Mouse (Mus musculus): ENCODE measurements around the gene Aunip. TPM values are rescaled to one million over a fixed set of nuclear protein-coding genes. Genes with fewer than 3 reads are reported as not detected.
A peak's percentile ranks its signal among the peaks of the same experiment; 100 is the strongest.
"Not testable (repeated sequence)": the region's sequence is repeated elsewhere in the genome, so short reads cannot be mapped to it uniquely, and the experiment has no call there.

Gene Aunip
- total RNA-seq, 2 experiments from 2014 or later, result 18.4 to 34.6 TPM

DNA sequence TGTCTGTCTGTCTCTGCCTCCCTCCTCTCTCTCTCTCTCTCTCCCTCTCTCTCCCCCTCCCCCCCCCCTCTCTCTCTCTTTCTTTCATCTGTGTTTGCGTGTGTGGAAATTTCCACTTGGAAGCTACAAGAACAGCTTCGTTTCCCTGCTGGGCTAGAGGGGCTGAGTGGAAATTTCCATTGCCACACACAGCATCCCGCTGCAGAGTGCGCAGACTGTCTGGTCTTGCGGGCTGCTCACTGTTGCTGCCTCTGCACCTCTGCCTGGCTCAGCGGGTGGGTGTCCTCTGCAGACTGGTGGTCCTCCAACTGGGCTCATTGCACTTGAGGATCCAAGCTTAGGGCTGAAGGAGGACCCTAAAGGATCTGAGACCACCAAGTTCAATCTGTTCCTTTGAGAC is 27.1 kb upstream of the Aunip start:
- ATAC-seq (replicated peaks; ENCODE audit: low FRiP score, low TSS enrichment, poor library complexity, severe bottlenecking), result no peak

DNA sequence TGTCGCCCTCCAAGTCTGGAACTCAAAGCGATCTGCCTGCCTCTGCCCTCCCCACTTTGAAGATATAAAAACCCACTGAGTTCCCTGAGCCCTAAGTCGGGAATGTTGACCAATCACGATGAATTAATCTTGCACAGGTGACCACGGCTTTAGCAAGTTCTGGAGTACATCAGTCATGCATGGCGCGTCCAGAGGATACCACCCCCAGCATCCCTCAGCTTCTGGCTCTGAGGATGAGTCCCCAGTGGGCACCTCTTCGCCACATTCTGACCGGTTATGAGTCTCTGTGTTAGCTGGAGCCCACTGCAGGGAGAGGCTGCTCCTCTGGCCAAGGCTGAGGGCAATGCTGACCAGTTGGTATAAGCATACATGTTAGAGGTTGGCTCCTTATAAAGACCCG is 26.6 kb upstream of the Aunip start:
- no peak for ATAC-seq (replicated peaks; ENCODE audit: low FRiP score, low TSS enrichment, poor library complexity, severe bottlenecking)

GRCm38 (mm10) chr4:134485151-134485900 is 25.5 kb upstream of the Aunip start:
- no peak for ATAC-seq (replicated peaks; ENCODE audit: low FRiP score, low TSS enrichment, poor library complexity, severe bottlenecking)

GRCm38 (mm10) chr4:134488211-134488610 is 22.6 kb upstream of the Aunip start:
- no peak for ATAC-seq (replicated peaks; ENCODE audit: low FRiP score, low TSS enrichment, poor library complexity, severe bottlenecking)

DNA sequence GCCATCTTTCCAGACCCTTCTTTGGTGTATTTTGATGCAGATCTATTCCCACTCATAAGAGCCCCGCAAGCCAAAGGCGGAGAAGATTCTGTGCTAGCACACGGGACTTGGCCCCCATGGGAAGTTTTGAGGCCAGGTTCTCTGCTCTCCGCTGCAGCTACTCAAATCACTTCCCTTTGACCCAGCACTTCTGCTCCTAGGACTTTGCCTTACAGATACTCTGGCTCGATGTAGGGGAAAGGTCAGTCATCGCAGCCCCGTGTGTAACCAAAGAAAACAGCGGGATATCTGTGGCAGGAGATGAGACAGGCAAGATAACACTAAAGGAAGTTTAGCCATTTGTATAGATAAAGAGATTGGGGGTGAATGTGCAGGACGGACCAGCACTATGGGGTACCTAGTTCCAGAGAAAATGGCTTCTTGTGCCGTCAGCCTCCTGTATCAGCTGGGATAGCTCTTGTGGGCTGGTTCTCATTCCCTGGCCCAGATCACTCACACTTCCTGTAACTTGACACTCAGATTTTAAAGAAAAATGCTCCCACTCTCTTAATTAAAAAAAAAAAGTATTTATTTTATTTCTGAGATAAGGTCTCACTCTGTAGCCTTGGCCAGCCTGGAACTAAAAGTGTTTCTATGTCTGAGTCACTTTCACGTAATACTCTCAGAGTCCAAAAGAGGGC is 20.7 kb upstream of the Aunip start:
- no peak for ATAC-seq (replicated peaks; ENCODE audit: low FRiP score, low TSS enrichment, poor library complexity, severe bottlenecking)

- ATAC-seq (replicated peaks; ENCODE audit: low FRiP score, low TSS enrichment, poor library complexity, severe bottlenecking), result no peak
Observed at GRCm38 (mm10) chr4:134491716-134492115, 19.1 kb upstream of the Aunip start.

DNA sequence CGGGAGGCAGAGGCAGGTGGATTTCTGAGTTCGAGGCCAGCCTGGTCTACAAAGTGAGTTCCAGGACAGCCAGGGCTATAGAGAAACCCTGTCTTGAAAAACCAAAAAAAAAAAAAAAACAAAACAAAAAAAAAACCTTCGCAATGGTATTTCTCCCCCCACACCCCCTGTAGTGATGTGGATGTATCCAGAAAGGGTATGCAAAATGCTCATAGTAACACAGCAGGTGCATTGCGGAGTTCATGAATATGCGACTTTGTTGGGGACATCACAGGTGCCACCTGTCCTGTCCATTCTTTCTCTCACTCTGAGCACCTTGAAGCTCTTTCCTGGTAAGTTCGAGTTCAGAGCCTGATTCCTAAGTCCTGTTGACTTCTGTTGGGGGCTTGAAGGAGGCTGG is 16.6 kb upstream of the Aunip start:
- ATAC-seq (replicated peaks; ENCODE audit: low FRiP score, low TSS enrichment, poor library complexity, severe bottlenecking), result not testable (repeated sequence)

DNA sequence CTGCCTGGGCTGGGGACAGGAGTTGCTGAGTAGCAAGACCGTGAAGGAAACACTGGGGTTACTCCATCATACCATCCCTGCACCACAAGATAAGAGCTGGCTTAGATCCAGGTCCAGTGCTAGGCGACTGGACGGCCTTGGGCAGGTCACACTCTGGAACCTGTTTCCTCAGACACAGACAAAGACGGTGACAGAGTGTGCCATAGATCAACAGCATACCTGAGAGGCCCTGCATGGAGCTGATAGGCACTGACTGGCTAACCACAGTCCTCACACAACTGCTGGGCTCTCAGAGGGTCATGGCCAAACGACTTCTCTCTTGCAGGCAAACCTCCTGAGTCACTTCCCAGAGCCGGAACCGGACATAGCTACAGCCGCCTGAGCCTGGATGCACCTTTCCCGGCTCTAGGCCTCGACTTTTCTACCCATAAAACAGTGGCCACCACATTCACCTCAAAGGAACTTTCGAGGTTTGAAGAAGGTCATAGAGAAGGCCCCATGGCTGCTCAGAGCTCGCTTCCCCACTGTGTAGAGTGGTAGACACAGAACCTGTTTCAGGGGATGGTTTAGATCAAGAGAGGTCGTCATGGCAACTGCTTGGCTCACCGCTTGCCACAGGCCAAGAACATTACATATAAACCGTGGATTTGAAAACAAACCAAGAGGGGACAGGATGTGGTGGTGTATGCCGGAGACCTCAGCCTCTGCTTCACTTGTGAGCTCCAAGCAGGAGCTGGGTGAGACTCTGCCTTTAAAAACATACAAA is 15.8 kb upstream of the Aunip start:
- ATAC-seq (replicated peaks; ENCODE audit: low FRiP score, low TSS enrichment, poor library complexity, severe bottlenecking), result peak; percentile 81

GRCm38 (mm10) chr4:134495546-134495923 is 15.3 kb upstream of the Aunip start:
- no peak for ATAC-seq (replicated peaks; ENCODE audit: low FRiP score, low TSS enrichment, poor library complexity, severe bottlenecking)

DNA sequence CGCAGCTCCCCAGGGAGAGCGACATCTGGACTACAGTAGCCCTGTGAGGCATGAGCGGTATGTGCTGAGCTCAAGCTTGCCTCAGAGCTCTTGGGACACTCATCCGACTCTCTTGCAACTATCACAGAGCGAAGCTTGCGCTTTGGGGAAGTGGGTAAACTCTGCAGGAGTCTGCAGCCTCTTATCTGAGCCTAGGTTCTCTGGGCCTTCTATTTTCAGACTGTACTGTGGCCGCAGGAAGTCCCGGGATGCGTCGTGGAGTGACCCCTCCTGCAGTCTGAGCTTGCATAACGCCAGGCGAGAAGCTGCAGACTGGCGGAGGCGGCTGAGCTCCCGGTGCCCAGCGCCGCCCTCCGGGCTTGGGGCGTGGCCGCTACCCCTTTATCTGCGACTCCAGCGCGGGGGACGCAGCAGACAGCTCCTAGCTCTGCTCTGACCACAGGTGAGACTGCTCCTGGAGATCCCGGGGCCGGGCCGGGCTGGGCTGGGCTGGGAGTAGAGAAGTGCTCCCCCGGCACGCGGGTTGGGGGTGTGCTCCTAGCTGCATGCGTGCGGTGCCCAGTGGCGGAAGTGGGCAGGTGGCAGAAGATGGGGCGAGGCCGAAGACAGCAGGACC is 14.1 kb upstream of the Aunip start, which contains the start of gene Paqr7:
Gene Paqr7, plus strand, starts transcription at position 103 of the 616 bp plus-strand sequence.
- peak; percentile 72 for ATAC-seq (replicated peaks; ENCODE audit: low FRiP score, low TSS enrichment, poor library complexity, severe bottlenecking)

DNA sequence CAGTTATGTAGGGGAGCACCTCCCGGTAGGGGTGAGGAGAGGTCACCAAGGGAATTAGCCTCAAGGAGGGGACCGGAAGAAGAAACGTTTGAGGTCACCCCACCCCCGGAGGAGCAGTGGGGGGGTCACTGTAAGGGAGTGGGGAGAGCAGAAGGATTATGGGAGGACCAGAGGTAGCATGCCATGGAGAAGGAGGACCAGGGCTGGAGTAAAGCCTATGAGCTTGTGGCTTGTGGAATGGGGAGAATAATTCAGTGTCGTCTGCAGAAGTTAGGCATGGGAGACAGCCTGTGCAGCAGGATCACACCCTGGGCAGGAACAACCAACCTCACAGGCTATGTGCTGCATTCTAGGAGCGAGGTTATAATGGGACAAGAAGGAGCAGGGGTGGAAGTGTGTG is 13.6 kb upstream of the Aunip start:
- ATAC-seq (replicated peaks; ENCODE audit: low FRiP score, low TSS enrichment, poor library complexity, severe bottlenecking), result no peak

DNA sequence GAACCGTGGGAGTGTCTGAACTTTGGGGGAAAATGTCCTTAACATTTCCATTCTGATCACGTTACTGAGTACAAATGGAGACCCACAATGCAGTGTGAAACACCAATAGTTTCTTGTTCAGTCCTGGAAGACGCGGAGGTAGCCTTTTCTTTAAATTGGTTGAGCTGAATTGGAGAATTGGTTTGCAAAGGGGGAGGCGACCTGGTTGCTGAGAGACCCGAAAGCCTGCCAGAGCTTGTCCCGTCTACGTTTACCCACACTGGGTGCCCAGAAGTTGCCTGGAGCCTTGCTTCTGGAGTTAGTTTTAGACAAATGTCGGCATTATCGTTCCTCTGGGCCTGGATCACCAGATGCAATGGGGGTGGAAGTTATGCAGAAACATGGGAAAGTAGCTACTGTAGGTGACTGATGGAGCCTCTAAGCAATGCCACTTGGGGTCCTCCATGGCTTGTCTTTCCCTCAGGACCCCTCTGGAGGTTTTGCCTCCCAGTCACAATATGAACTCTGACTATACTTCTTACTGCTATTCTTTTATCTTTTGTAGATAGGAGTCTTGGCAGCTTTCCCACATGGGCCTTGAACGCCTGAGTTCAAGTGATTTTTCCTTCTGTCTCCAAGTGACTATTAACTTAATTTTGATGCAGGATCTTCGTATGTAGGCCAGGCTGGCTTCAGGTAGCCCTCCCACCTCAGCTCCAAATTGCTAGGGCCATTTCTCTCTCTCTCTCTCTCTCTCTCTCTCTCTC is 12.6 kb upstream of the Aunip start:
- no peak for ATAC-seq (replicated peaks; ENCODE audit: low FRiP score, low TSS enrichment, poor library complexity, severe bottlenecking)

GRCm38 (mm10) chr4:134498983-134499382 is 11.8 kb upstream of the Aunip start:
- ATAC-seq (replicated peaks; ENCODE audit: low FRiP score, low TSS enrichment, poor library complexity, severe bottlenecking), result not testable (repeated sequence)

GRCm38 (mm10) chr4:134501095-134501494 is 9.7 kb upstream of the Aunip start:
- ATAC-seq (replicated peaks; ENCODE audit: low FRiP score, low TSS enrichment, poor library complexity, severe bottlenecking), result no peak

GRCm38 (mm10) chr4:134503686-134504357 is 7.0 kb upstream of the Aunip start:
- ATAC-seq (replicated peaks; ENCODE audit: low FRiP score, low TSS enrichment, poor library complexity, severe bottlenecking), result peak; percentile 59

- no peak for ATAC-seq (replicated peaks; ENCODE audit: low FRiP score, low TSS enrichment, poor library complexity, severe bottlenecking)
Observed at GRCm38 (mm10) chr4:134505303-134505789, 5.5 kb upstream of the Aunip start.

GRCm38 (mm10) chr4:134505966-134506594 is 4.7 kb upstream of the Aunip start:
- peak; percentile 75 for ATAC-seq (replicated peaks; ENCODE audit: low FRiP score, low TSS enrichment, poor library complexity, severe bottlenecking)

- no peak for ATAC-seq (replicated peaks; ENCODE audit: low FRiP score, low TSS enrichment, poor library complexity, severe bottlenecking)
Observed at GRCm38 (mm10) chr4:134506713-134507112, 4.1 kb upstream of the Aunip start.

Data from megakaryocyte-erythroid progenitor cell, adult 5-6 weeks (primary cell).